Mouse (Mus musculus): Measurements from ENCODE around the gene Phlpp2. TPM values are rescaled to one million over a fixed set of nuclear protein-coding genes. Genes with fewer than 3 reads are reported as not detected.

Gene Phlpp2
- polyA plus RNA-seq, 1 experiment from 2014 or later, result 2.6 TPM

- ATAC-seq (ENCODE audit: low FRiP score, low TSS enrichment), result peak; percentile 20; the same call in 1 of the 2 replicates
- H3K4me3 ChIP-seq (ENCODE audit: low read length), result no peak overlapping the region
- no peak overlapping the region for H3K27ac ChIP-seq (ENCODE audit: low read length)
- peaks cover 23% of the 10 kb centered on the region for H3K36me3 ChIP-seq (ENCODE audit: insufficient read depth, low read length)
- H3K4me2 ChIP-seq (replicated peaks; ENCODE audit: low read depth, low read length), result no peak overlapping the region
- no peaks in the 10 kb centered on the region for H3K27me3 ChIP-seq (ENCODE audit: insufficient read depth, low read length)
- 58% methylated on average over 2 of the region's 2 CpGs for WGBS
- no peak overlapping the region for H3K9ac ChIP-seq (replicated peaks; ENCODE audit: low read length)
- H3K4me1 ChIP-seq (ENCODE audit: insufficient read depth, low read length), result peaks cover 18% of the 10 kb centered on the region
- no peaks in the 10 kb centered on the region for H3K9me3 ChIP-seq (ENCODE audit: low read length)
Measured at GRCm38 (mm10) chr8:109941606-109942360, 73.4 kb downstream of the Phlpp2 start.

DNA sequence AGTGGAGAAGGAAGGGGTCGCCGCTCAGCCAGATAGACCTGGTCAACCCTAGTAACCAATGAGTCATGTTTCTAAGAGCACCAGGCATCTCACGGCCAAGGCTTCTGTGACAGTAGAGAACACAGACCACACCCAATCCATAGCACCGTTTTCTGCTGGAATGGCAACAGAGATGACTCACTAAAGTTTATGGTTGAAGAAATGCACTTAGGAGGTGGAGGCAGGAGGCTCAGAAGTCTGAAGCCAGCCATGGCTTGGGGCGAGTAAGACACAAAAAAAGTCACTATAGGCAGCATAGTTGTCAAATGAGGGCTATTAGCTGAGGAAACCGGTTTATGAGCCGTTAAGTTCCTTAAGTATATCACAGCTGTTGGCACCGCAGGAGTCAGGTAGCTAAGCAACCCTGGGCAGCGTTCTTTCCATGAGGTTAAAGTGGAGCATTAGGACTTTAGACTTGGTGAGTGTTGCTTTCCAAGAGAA is 76.9 kb downstream of the Phlpp2 start:
- Histone ChIP-seq H3K9me3 (ENCODE audit: low read length) (no peaks in the 10 kb centered on the region), H3K9ac (replicated peaks; ENCODE audit: low read length) (no peak overlapping the region), H3K27ac (ENCODE audit: low read length) (0 out of 2 replicates have a peak overlapping the region, but pooled peaks have one; percentile 25), H3K4me2 (replicated peaks; ENCODE audit: low read depth, low read length) (no peak overlapping the region), H3K4me1 (ENCODE audit: insufficient read depth, low read length) (peaks cover 26% of the 10 kb centered on the region), H3K27me3 (ENCODE audit: insufficient read depth, low read length) (peaks cover 11% of the 10 kb centered on the region; the same call in 1 of the 2 replicates), H3K36me3 (ENCODE audit: insufficient read depth, low read length) (peaks cover 6% of the 10 kb centered on the region), H3K4me3 (ENCODE audit: low read length) (no peak overlapping the region)
- 18% methylated on average over 9 of the region's 9 CpGs for WGBS
- ATAC-seq (ENCODE audit: low FRiP score, low TSS enrichment), result peak; percentile 44; the same call in 1 of the 2 replicates

GRCm38 (mm10) chr8:109945694-109946093 is 77.4 kb downstream of the Phlpp2 start:
- ATAC-seq (ENCODE audit: low FRiP score, low TSS enrichment), result peak; percentile 29; the same call in 1 of the 2 replicates
- Histone ChIP-seq H3K27me3 (ENCODE audit: insufficient read depth, low read length) (peaks cover 11% of the 10 kb centered on the region; the same call in 1 of the 2 replicates), H3K4me1 (ENCODE audit: insufficient read depth, low read length) (peaks cover 26% of the 10 kb centered on the region), H3K4me2 (replicated peaks; ENCODE audit: low read depth, low read length) (no peak overlapping the region), H3K36me3 (ENCODE audit: insufficient read depth, low read length) (peaks cover under 1% of the 10 kb centered on the region), H3K9me3 (ENCODE audit: low read length) (no peaks in the 10 kb centered on the region), H3K9ac (replicated peaks; ENCODE audit: low read length) (no peak overlapping the region), H3K4me3 (ENCODE audit: low read length) (no peak overlapping the region), H3K27ac (ENCODE audit: low read length) (no peak overlapping the region)
- 37% methylated on average over 7 of the region's 7 CpGs for WGBS

GRCm38 (mm10) chr8:109946272-109946671 is 77.9 kb downstream of the Phlpp2 start:
- Histone ChIP-seq H3K9me3 (ENCODE audit: low read length) (no peaks in the 10 kb centered on the region), H3K4me2 (replicated peaks; ENCODE audit: low read depth, low read length) (no peak overlapping the region), H3K36me3 (ENCODE audit: insufficient read depth, low read length) (no peaks in the 10 kb centered on the region), H3K4me3 (ENCODE audit: low read length) (no peak overlapping the region), H3K27ac (ENCODE audit: low read length) (no peak overlapping the region), H3K4me1 (ENCODE audit: insufficient read depth, low read length) (peaks cover 25% of the 10 kb centered on the region), H3K27me3 (ENCODE audit: insufficient read depth, low read length) (peaks cover 11% of the 10 kb centered on the region; the same call in 1 of the 2 replicates), H3K9ac (replicated peaks; ENCODE audit: low read length) (no peak overlapping the region)
- ATAC-seq (ENCODE audit: low FRiP score, low TSS enrichment), result no peak
- 85% methylated on average over 7 of the region's 7 CpGs for WGBS

GRCm38 (mm10) chr8:109947447-109948284 is 79.3 kb downstream of the Phlpp2 start:
- Histone ChIP-seq H3K4me2 (replicated peaks; ENCODE audit: low read depth, low read length) (peak overlapping the region; percentile 68), H3K9me3 (ENCODE audit: low read length) (no peaks in the 10 kb centered on the region), H3K36me3 (ENCODE audit: insufficient read depth, low read length) (no peaks in the 10 kb centered on the region), H3K4me3 (ENCODE audit: low read length) (peak overlapping the region; percentile 45), H3K4me1 (ENCODE audit: insufficient read depth, low read length) (peaks cover 17% of the 10 kb centered on the region), H3K27ac (ENCODE audit: low read length) (no peak overlapping the region), H3K27me3 (ENCODE audit: insufficient read depth, low read length) (peaks cover 11% of the 10 kb centered on the region; the same call in 1 of the 2 replicates), H3K9ac (replicated peaks; ENCODE audit: low read length) (peak overlapping the region; percentile 57; the same call in 1 of the 2 replicates)
- peak; percentile 63 for ATAC-seq (ENCODE audit: low FRiP score, low TSS enrichment)
- WGBS, result under 1% methylated on average over 26 of the region's 26 CpGs

DNA sequence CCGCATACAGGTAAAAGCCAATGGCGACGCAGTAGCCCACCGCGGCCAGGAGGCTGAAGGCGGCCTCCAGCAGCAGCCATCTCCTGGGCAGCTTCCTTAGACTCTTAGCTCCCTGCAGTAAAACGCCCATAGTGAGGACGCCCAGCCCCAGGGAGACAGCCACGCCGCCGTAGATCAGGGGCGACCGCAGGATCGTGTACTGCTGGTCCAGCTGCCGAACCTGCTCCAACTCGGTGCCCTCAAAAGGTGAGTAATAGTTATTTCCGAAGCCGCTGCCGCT is 79.9 kb downstream of the Phlpp2 start:
- ATAC-seq (ENCODE audit: low FRiP score, low TSS enrichment), result no peak
- peaks cover 17% of the 10 kb centered on the region for H3K4me1 ChIP-seq (ENCODE audit: insufficient read depth, low read length)
- H3K9me3 ChIP-seq (ENCODE audit: low read length), result no peaks in the 10 kb centered on the region
- H3K9ac ChIP-seq (replicated peaks; ENCODE audit: low read length), result peak overlapping the region; percentile 57; the same call in 1 of the 2 replicates
- H3K4me3 ChIP-seq (ENCODE audit: low read length), result peak overlapping the region; percentile 45
- H3K27ac ChIP-seq (ENCODE audit: low read length), result no peak overlapping the region
- H3K27me3 ChIP-seq (ENCODE audit: insufficient read depth, low read length), result peaks cover 11% of the 10 kb centered on the region; the same call in 1 of the 2 replicates
- peak overlapping the region; percentile 68 for H3K4me2 ChIP-seq (replicated peaks; ENCODE audit: low read depth, low read length)
- no peaks in the 10 kb centered on the region for H3K36me3 ChIP-seq (ENCODE audit: insufficient read depth, low read length)
- WGBS, result 3% methylated on average over 19 of the region's 19 CpGs

GRCm38 (mm10) chr8:109952171-109952570 is 83.8 kb downstream of the Phlpp2 start:
- H3K9me3 ChIP-seq (ENCODE audit: low read length), result no peaks in the 10 kb centered on the region
- no peak for ATAC-seq (ENCODE audit: low FRiP score, low TSS enrichment)
- 62% methylated on average over 7 of the region's 7 CpGs for WGBS
- H3K9ac ChIP-seq (replicated peaks; ENCODE audit: low read length), result no peak overlapping the region
- no peak overlapping the region for H3K4me2 ChIP-seq (replicated peaks; ENCODE audit: low read depth, low read length)
- peaks cover 11% of the 10 kb centered on the region; the same call in 1 of the 2 replicates for H3K27me3 ChIP-seq (ENCODE audit: insufficient read depth, low read length)
- H3K4me1 ChIP-seq (ENCODE audit: insufficient read depth, low read length), result peaks cover 13% of the 10 kb centered on the region
- no peaks in the 10 kb centered on the region for H3K36me3 ChIP-seq (ENCODE audit: insufficient read depth, low read length)
- H3K4me3 ChIP-seq (ENCODE audit: low read length), result no peak overlapping the region
- no peak overlapping the region for H3K27ac ChIP-seq (ENCODE audit: low read length)

- no peaks in the 10 kb centered on the region for H3K9me3 ChIP-seq (ENCODE audit: low read length)
- H3K4me3 ChIP-seq (ENCODE audit: low read length), result no peak overlapping the region
- no peak overlapping the region for H3K27ac ChIP-seq (ENCODE audit: low read length)
- H3K36me3 ChIP-seq (ENCODE audit: insufficient read depth, low read length), result no peaks in the 10 kb centered on the region
- H3K4me1 ChIP-seq (ENCODE audit: insufficient read depth, low read length), result peaks cover 11% of the 10 kb centered on the region
- ATAC-seq (ENCODE audit: low FRiP score, low TSS enrichment), result no peak
- no peak overlapping the region for H3K4me2 ChIP-seq (replicated peaks; ENCODE audit: low read depth, low read length)
- no peak overlapping the region for H3K9ac ChIP-seq (replicated peaks; ENCODE audit: low read length)
- 58% methylated on average over 13 of the region's 13 CpGs for WGBS
- no peaks in the 10 kb centered on the region; the same call in 1 of the 2 replicates for H3K27me3 ChIP-seq (ENCODE audit: insufficient read depth, low read length)
Measured at GRCm38 (mm10) chr8:109954486-109954948, 86.2 kb downstream of the Phlpp2 start.

GRCm38 (mm10) chr8:109957167-109958028 is 89.1 kb downstream of the Phlpp2 start:
- H3K27ac ChIP-seq (ENCODE audit: low read length), result no peak overlapping the region
- no peak overlapping the region for H3K9ac ChIP-seq (replicated peaks; ENCODE audit: low read length)
- H3K36me3 ChIP-seq (ENCODE audit: insufficient read depth, low read length), result no peaks in the 10 kb centered on the region
- H3K4me1 ChIP-seq (ENCODE audit: insufficient read depth, low read length), result peaks cover 17% of the 10 kb centered on the region
- 0 out of 2 replicates have a peak overlapping the region, but pooled peaks have one; percentile 3 for H3K4me3 ChIP-seq (ENCODE audit: low read length)
- 6% methylated on average over 16 of the region's 16 CpGs for WGBS
- peak overlapping the region; percentile 42 for H3K4me2 ChIP-seq (replicated peaks; ENCODE audit: low read depth, low read length)
- no peaks in the 10 kb centered on the region for H3K9me3 ChIP-seq (ENCODE audit: low read length)
- ATAC-seq (ENCODE audit: low FRiP score, low TSS enrichment), result peak; percentile 72
- peaks cover 17% of the 10 kb centered on the region for H3K27me3 ChIP-seq (ENCODE audit: insufficient read depth, low read length)

All from kidney, embryonic 16.5 days (tissue).